Mouse (Mus musculus) erythroblast, embryonic 14.5 days (primary cell): ENCODE results near the gene Lime1. TPM values are rescaled to one million over a fixed set of nuclear protein-coding genes. Genes with fewer than 3 reads are reported as not detected.

ENCODE experiments used
- H3K27me3 ChIP-seq: 2 replicates; pipeline ENCODE4 v1.6.1; 2012; ENCODE audit warnings: inconsistent platforms; ENCODE audit not compliant: control insufficient read depth
- H3K36me3 ChIP-seq: 2 replicates; pipeline ENCODE4 v1.6.1; 2012; ENCODE audit warnings: mild to moderate bottlenecking, inconsistent platforms; ENCODE audit not compliant: control insufficient read depth
- H3K4me1 ChIP-seq: 2 replicates; pipeline ENCODE4 v1.6.1; 2012; ENCODE audit warnings: inconsistent platforms; ENCODE audit not compliant: control insufficient read depth
- H3K4me3 ChIP-seq: replicated peaks from 2 replicates; pipeline ENCODE3; 2012; ENCODE audit warnings: moderate library complexity, mild to moderate bottlenecking, inconsistent platforms
- H3K9me3 ChIP-seq: 2 replicates; pipeline ENCODE4 v1.6.1; 2012; ENCODE audit warnings: low read length, inconsistent platforms, mixed read lengths; ENCODE audit not compliant: control insufficient read depth
- GATA1 ChIP-seq: IDR thresholded peaks from 2 replicates; pipeline ENCODE4 v1.6.1; 2012; ENCODE audit warnings: low read length, inconsistent platforms, mixed read lengths
- TAL1 ChIP-seq: IDR thresholded peaks from 3 replicates; pipeline ENCODE4 v1.6.1; 2012; ENCODE audit warnings: low read length, inconsistent platforms, mixed read lengths
- polyA plus RNA-seq: library from polyadenylated mRNA; stranded (reverse); fragments of >175 nt; gene quantifications from 2 replicates; pipeline ENCODE4 v1.2.3, GENCODE M21; 2012

Gene Lime1
- polyA plus RNA-seq, 1 experiment = 3.9 TPM

DNA sequence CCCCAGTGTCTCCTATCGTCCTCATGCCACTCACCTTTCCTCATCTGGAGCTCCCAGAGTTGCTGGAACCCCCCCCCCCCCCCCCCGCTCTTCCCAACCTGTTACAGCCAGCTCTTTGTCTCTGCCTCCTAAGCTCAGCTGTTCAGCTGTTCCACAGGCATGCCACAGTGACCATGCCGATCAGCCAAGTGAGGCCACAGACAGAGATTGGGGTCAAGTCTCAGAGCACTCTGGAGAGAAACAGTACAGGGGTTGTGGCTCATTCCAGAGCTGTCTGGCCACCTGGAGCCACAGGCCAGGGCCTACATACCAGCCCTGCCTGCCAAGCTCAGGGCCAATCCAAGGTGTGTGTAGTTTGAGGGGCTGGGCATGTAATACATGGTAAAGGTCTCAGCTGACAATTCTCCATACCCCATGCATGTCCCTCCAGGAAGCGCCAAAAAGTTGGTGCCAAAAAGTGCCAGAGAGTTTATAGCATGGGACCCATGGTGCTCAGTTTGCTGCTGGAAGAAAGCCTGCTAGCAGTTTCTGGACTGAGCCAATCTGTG lies 6.9 kb downstream of the Lime1 start:
- no peaks in the 10 kb centered on the region for H3K4me1 ChIP-seq
- H3K9me3 ChIP-seq = no peaks in the 10 kb centered on the region
- no peak overlapping the region for H3K4me3 ChIP-seq
- no peak for TF ChIP-seq GATA1
- no peak for TF ChIP-seq TAL1
- H3K36me3 ChIP-seq = peaks cover 86% of the 10 kb centered on the region
- no peaks in the 10 kb centered on the region for H3K27me3 ChIP-seq

DNA sequence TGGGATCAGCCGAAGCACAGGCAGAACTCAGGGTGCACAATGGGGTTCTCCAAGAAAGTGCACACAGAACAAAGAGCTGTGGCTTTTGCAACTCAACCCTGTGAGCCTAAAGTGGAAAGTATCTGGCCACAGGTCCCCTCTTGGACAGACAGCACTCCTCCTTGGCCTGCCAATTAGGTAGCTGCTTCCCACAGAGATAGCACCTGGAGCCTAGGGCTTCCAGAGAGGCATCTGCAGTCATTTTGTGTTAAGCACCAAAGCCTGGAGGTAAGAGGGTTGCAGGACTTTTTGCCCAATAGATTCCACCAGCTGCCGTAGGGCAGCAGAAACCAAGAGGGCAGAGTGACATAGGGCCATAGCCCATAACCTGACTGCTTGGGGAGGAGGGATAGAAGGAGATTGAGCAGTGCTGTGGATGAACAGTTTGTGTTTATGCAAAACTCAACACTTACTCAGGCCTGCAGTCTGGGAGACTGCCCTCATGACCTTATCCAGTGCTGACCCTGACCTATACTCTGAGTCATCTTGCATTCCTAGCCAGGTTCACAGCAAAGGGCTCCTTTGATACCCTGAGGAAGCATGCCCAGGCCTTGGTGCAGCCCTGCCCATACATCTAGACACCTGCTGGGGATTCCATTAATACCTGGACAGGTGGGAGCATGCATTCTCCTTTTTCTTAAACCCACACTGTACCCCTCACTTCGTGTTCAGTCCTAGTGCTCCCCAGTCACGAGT lies 10.4 kb downstream of the Lime1 start:
- peaks cover 85% of the 10 kb centered on the region for H3K36me3 ChIP-seq
- H3K27me3 ChIP-seq = no peaks in the 10 kb centered on the region
- no peak for TF ChIP-seq TAL1
- H3K9me3 ChIP-seq = no peaks in the 10 kb centered on the region
- no peak overlapping the region for H3K4me3 ChIP-seq
- H3K4me1 ChIP-seq = no peaks in the 10 kb centered on the region

DNA sequence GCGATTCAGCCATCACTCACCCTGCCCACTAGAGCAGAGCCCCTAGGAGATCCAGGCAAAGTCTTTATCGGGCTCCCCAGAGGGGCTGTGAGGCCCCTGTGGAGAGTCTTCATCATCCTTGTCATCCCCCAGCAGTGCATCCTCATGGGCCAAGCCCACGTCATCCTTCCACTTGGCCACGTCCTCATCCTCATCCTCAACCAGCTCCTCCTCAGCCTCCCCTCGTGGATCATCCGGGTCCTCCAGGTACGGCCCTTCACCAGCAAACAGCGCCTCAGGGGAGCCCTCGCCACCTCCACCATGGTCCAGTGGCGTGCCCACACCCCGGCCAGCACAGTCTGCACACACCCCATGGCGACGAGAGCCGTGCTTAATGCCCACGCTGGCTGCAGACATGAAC lies 11.1 kb downstream of the Lime1 start:
- Histone ChIP-seq H3K36me3 (peaks cover 84% of the 10 kb centered on the region), H3K4me1 (no peaks in the 10 kb centered on the region), H3K27me3 (no peaks in the 10 kb centered on the region), H3K4me3 (no peak overlapping the region), H3K9me3 (no peaks in the 10 kb centered on the region)
- TF ChIP-seq GATA1 = no peak
- no peak for TF ChIP-seq TAL1

DNA sequence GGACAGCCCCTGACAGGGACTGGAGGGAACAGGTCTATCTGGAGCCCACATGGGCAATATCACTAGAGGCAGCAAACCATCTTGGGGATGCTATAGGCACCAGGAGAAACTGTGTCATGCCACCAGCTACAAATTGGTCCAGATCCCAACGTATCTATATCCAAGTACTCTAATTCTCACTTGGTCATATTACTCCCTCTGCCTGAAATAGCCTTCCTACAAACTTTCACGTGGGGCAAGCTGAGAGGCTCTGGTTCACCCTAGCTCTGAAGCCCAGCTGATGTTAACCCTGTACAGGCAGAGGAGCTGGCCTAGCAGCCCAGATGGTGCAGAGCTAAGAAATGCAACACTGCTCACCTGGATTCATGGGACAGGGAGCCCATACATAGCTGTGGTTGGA lies 11.7 kb downstream of the Lime1 start:
- H3K4me3 ChIP-seq = no peak overlapping the region
- TF ChIP-seq GATA1 (no peak), TAL1 (no peak)
- no peaks in the 10 kb centered on the region for H3K27me3 ChIP-seq
- H3K9me3 ChIP-seq = no peaks in the 10 kb centered on the region
- H3K4me1 ChIP-seq = no peaks in the 10 kb centered on the region
- H3K36me3 ChIP-seq = peaks cover 82% of the 10 kb centered on the region

DNA sequence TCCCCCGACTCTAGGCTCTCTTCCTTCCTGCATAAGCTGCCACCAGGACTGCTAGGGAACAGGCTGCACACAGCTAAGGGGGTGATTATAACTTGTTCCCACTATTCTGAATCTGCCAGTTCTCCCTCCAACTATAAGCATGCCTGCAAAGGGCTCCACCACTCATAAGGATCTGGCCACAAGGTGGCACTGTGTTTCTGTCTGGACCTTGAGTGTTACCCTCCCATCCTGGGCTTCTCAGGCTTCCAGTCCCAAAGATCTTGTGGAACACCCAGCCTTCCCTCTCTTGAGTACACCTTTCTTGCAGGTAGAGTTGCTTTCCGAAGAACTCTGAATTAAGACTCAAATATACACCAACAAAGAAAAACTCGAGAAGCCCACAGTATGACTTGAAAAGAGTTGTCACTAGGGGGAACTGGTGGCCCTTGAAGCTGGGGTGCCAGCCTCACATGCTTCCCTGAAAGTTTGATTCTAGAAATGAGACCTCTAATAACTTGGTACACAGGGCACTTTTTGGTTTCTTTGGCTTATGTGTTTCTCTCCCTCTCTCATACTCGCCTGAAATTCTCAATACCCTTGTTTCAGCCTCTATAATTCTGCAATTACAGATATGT lies 12.8 kb downstream of the Lime1 start:
- Histone ChIP-seq H3K27me3 (no peaks in the 10 kb centered on the region), H3K9me3 (no peaks in the 10 kb centered on the region), H3K4me1 (no peaks in the 10 kb centered on the region), H3K4me3 (no peak overlapping the region), H3K36me3 (peaks cover 77% of the 10 kb centered on the region)
- TF ChIP-seq TAL1 (no peak), GATA1 (no peak)

DNA sequence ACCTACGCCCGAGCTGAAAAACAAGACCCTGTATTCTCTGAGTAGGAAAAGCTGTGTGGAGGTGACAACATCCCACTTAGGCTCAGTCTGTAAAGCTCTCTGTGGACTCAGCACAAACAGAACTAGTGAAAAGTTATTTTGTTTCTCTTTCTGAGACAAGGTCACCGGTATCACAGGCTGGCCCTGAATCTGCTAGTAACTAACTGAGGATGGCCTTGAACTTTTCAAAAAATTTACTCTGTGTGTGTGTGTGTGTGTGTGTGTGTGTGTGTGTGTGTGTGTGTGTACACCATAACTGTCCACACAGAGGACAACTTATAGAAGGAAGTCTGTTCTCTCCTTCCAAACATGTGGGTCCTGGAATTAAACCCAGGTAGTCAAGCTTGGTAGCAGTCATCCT lies 14.2 kb downstream of the Lime1 start:
- Histone ChIP-seq H3K4me3 (no peak overlapping the region), H3K36me3 (peaks cover 75% of the 10 kb centered on the region), H3K9me3 (no peaks in the 10 kb centered on the region), H3K27me3 (no peaks in the 10 kb centered on the region), H3K4me1 (no peaks in the 10 kb centered on the region; the same call in 1 of the 2 replicates)
- TF ChIP-seq GATA1 (no peak), TAL1 (no peak)

DNA sequence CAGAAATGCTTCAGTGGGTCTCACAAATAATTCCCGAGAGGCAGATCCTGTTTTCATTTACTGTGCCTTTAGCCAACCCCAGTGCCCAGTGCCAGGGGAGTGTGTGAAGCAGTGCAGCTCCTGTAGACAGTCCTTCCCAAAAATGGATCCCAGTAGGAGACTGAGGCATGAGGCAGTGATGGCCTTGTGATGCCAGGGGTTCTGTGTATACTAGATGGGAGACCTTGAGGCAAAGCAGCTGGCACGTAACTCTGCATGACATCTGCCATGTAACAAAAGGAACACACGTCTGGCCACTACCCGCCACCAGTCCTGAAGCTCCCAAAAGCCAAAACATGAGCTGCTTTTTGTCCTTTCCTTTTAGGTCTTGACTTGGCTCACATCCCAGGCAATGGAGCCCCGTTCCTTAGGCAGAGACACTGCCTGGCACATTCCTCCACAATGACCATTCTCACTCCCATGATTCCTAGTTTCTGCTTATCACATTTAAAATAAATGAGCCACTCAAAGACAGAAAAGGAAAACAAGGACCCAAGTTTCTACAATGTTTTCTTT lies 17.4 kb downstream of the Lime1 start:
- H3K9me3 ChIP-seq = no peaks in the 10 kb centered on the region
- TF ChIP-seq TAL1 (no peak), GATA1 (no peak)
- peaks cover 55% of the 10 kb centered on the region for H3K36me3 ChIP-seq
- H3K4me1 ChIP-seq = peaks cover 11% of the 10 kb centered on the region
- H3K27me3 ChIP-seq = no peaks in the 10 kb centered on the region
- no peak overlapping the region for H3K4me3 ChIP-seq

DNA sequence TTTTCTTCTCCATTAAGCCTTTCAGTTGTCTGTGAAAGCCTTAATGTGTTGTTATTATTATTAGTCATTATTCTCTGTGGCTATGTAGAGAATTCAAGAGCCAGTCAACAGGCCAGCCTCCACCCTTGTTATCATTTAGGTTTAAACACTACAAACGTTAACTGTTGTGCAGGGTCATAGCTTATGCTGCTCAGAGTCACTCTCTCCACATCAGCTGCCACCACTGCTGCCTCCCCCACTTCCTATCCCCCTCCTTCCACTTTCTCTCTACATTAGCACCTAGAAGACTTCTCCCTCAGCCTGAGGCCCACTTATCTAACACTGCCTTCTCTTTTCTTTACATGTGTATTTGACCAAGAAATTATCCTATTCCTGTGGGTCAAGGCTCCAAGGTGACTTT lies 21.6 kb downstream of the Lime1 start:
- no peaks in the 10 kb centered on the region for H3K27me3 ChIP-seq
- H3K4me3 ChIP-seq = no peak overlapping the region
- H3K36me3 ChIP-seq = peaks cover 45% of the 10 kb centered on the region

DNA sequence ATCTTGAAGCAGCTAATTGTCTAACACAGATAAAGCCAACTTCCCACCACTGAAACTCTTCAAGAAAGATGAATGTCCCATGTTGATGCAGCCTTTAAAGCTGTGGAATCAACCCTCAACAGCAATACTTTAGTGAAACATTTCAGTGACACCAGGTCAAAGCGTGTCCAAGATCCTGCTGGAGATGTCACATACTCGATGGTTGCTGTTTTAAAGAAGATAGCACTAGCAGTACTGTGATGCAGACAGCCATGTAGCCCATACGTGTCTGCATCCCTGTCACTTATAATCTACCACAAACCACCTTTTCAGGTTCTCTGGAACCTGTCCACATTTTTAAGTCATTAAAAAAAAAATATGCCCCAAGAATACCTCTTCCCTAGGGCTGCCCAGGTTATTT lies 23.8 kb downstream of the Lime1 start:
- Histone ChIP-seq H3K4me1 (peaks cover 20% of the 10 kb centered on the region), H3K36me3 (peaks cover 55% of the 10 kb centered on the region), H3K4me3 (no peak overlapping the region)

More for the DNA sequence above, 21.6 kb downstream of the Lime1 start:
- H3K9me3 ChIP-seq = no peaks in the 10 kb centered on the region
- peaks cover 20% of the 10 kb centered on the region for H3K4me1 ChIP-seq
- TF ChIP-seq TAL1 (no peak), GATA1 (no peak)

More for the DNA sequence above, 23.8 kb downstream of the Lime1 start:
- TF ChIP-seq TAL1 (no peak), GATA1 (no peak)
- Histone ChIP-seq H3K27me3 (no peaks in the 10 kb centered on the region), H3K9me3 (no peaks in the 10 kb centered on the region)
